Mouse (Mus musculus) embryonic stem cell, embryonic (primary cell): ENCODE measurements around the gene Nid1.

Experiments used
- CTCF ChIA-PET, 4 experiments: fragments of 300-600 bp in 2 of 4; fragments of 350-600 bp in 2 of 4; sonication (Branson Sonifier 250); formaldehyde crosslinking; loops; one replicate each; lab custom pipeline; 2022; ENCODE audit warnings: inconsistent platforms in 2 of 4; lab: Charles Lee
- POLR2A ChIA-PET, 4 experiments: fragments of 300-600 bp in 2 of 4; fragments of 350-600 bp in 2 of 4; sonication (Branson Sonifier 250); formaldehyde crosslinking; loops; one replicate each; lab custom pipeline; 2022; ENCODE audit warnings: antibody characterized with exemption in 4 of 4, inconsistent platforms in 1 of 4; lab: Charles Lee

Nid1 gene

DNA sequence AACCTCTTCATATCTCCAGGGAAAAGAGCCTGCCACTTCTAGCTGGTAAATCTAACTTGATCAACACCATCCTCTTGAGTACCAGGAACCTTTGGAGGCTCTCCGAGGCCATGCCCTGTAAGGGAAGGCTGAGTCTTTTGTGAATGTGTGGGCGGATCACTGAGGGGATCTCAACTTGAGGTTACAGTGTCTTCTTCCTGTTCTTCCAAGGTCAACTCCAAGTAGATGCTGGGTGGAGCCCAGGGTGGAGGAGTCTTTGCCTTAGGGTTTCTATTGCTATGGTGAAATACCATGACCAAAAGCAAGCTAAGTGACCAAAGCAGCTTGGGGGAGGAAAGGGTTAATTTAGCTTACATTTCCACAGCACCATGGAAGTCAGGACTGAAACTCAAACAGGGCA is 39.7 kb downstream of the Nid1 start:
- POLR2A ChIA-PET, result interaction anchor here (0.7 to 3.2 kb wide), 10 partner anchors 10 to 30 kb away, joined by 3 to 11 read pairs (median 6); no protein-coding TSS in a partner anchor
- CTCF ChIA-PET, result no interaction called here

DNA sequence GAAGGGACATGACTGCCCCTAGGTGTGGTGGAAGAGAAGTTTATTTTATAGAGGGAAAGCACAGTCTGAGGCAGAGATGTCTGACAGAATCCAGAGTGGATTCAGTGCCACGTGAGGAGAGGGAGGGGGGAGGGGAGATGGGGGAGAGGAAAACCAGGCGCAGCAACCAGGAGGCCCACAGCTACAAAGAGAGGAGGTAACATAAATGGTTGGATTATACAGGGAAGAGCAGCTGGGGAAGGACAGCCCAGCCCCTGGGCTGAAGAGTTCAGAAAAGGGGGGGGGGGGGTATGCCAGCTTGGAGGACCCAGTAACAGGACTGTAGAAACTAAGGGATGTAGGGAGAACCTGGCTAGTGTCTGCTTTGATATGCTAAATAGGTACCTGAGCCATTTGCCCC is 42.6 kb downstream of the Nid1 start:
- CTCF ChIA-PET, result interaction anchor here in 2 of 4 experiments (0.6 to 0.9 kb wide), 3 partner anchors 67 to 1238 kb away, joined by 3 to 6 read pairs (median 4); no protein-coding TSS in a partner anchor
- POLR2A ChIA-PET, result interaction anchor here in 2 of 4 experiments (0.6 to 3.2 kb wide), 6 partner anchors 12 to 111 kb away, joined by 3 to 10 read pairs (median 4); partner anchors contain the start of gene Lyst (in 1 of the 2)

DNA sequence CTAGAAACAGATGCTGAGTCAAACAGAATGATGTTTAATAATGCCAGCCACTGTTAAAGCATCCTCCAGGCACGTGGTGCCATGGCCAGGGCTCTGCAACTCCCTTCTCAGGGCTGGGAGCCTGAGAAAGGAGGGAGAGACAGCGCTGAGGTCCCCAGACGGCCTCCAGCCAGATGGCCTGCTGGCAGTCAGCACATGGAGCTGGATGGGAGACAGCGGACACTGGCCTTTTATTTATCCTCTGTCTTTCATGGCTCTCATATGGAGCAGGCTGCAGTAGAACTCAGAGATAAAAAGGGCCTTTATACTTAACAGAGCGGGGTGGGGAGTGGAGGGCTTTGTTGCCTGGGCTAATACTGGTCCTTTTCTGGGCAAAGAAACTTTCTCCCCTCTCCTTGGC is 43.7 kb downstream of the Nid1 start:
- POLR2A ChIA-PET, result interaction anchor here in 1 of 4 experiments (1.0 to 1.2 kb wide), 2 partner anchors 8 to 15 kb away, joined by 3 to 4 read pairs; no protein-coding TSS in a partner anchor

DNA sequence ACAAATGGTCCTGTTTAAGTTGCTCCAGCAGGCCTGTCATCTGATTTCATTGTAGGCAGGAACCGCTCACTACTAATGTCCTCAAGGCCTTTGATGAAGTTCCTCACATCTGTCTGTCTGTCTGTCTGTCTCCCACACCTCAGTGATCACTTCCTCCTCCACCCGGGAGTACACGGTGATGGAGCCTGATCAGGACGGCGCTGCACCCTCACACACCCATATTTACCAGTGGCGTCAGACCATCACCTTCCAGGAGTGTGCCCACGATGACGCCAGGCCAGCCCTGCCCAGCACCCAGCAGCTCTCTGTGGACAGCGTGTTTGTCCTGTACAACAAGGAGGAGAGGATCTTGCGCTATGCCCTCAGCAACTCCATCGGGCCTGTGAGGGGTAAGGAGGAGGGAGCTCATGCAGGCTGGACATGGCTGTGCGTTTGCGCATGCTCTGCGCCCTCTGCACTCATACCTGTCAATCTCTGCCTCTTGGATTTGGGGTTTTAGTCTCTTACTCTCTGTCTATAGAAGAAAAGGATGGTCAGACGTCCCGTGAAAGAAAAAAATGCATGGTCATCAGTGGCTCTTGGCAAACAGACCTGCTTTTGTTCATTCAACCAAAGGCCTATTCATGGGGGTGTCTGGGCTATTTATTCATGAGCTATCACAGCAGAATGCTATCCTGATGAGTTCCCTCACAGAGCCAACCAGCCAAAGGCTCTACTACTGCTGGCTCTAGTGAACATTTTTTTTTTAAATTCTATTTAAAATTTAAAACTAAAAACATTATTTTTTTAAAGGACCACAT is 44.7 kb downstream of the Nid1 start:
- ChIA-PET POLR2A (interaction anchor here in 2 of 4 experiments (0.5 to 1.5 kb wide), 6 partner anchors 9 to 261 kb away, joined by 3 read pairs; no protein-coding TSS in a partner anchor), CTCF (interaction anchor here in 2 of 4 experiments (0.6 to 2.1 kb wide), 3 partner anchors 8 to 153 kb away, joined by 3 to 6 read pairs (median 4); no protein-coding TSS in a partner anchor)

More for the DNA sequence above, 43.7 kb downstream of the Nid1 start:
- CTCF ChIA-PET, result interaction anchor here in 2 of 4 experiments (1.1 to 2.1 kb wide), 2 partner anchors 36 to 152 kb away, joined by 3 to 6 read pairs; no protein-coding TSS in a partner anchor

DNA sequence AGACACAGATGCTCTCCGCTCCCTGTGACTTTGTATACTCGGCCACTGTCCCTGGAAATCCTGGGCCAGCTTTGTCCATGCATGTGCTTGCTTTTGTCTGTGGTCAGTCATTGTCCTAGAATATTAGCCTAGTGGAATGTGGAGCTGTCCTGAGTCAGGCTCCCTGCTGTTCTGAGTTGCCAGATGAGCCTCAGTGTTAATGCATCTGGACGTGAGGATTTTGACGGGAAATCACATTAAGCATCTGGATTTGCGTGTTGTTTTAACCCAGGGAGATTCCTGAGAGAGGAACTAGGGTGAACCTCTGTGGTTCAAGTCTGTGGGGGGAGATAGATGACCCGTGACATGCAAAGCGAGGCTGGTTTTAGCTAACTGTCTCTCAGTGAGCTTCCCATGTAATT is 47.0 kb downstream of the Nid1 start:
- ChIA-PET CTCF (no interaction called here), POLR2A (interaction anchor here in 1 of 4 experiments (1.5 kb wide), 1 partner anchor 23 kb away, joined by 6 read pairs; no protein-coding TSS in a partner anchor)

DNA sequence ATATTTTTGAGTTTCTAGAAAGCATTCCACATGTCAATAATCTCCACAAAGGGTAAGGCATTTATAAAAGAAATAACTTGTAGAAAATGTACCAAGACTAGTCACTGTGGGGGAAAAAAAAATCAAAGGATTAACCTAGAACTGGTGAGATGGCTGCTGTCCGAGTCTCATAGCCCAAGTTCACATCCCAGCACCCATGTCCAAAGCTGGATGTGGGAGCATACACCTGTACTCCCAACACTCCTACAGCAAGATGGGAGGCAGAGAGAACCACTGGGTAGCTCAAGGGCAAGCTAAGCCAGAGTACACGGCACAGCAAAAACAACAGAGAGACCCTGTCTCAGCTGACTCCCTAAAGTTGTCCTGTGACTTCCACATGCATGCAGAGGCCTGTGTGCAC is 47.5 kb downstream of the Nid1 start:
- CTCF ChIA-PET, result interaction anchor here in 1 of 4 experiments (0.6 kb wide), 1 partner anchor 1038 kb away, joined by 3 read pairs; no protein-coding TSS in a partner anchor
- POLR2A ChIA-PET, result interaction anchor here in 1 of 4 experiments (1.5 kb wide), 1 partner anchor 24 kb away, joined by 6 read pairs; no protein-coding TSS in a partner anchor

DNA sequence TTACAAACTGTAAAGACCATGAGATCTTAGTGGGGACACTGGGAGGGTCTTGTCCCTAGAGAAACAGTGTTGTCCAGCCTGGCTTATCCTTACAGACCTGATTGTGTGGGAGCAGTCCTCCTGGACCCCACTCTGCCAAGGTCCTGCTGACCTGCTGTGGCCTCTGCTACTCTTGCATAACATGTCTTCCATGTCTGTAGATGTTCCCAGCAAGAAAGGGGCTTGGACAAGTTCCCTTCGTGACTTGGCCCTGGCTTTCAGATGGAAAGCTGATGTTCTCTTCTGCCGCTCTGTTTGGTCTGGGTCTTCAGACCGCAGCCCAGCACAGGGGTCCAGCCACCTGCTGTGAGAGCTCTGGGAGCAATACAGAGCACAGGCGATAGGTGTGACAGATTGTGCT is 48.3 kb downstream of the Nid1 start:
- POLR2A ChIA-PET, result interaction anchor here in 2 of 4 experiments (1.2 to 1.5 kb wide), 2 partner anchors 25 to 32 kb away, joined by 3 to 6 read pairs; no protein-coding TSS in a partner anchor
- CTCF ChIA-PET, result no interaction called here

DNA sequence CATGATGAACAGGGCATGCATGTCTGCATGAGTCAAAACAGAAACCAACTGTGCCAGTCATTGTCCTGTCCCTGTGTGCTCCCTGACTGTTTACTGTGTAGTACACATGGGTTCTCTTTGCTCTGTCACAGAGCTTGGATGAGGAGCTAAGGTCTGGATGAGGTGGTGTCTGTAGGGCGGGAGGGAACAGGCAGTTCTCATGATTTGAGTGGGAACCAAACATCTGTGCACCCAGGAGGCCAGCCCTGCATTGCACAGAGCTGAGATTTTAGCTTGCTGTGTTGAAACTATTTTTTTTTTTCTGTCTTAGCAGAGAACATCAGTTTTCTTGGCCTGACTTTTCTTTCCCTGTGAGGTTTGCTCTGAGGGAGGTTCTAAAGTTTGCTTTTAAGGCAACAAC is 50.5 kb downstream of the Nid1 start:
- POLR2A ChIA-PET, result interaction anchor here in 1 of 4 experiments (1.0 kb wide), 1 partner anchor 17 kb away, joined by 3 read pairs; no protein-coding TSS in a partner anchor
- CTCF ChIA-PET, result no interaction called here

DNA sequence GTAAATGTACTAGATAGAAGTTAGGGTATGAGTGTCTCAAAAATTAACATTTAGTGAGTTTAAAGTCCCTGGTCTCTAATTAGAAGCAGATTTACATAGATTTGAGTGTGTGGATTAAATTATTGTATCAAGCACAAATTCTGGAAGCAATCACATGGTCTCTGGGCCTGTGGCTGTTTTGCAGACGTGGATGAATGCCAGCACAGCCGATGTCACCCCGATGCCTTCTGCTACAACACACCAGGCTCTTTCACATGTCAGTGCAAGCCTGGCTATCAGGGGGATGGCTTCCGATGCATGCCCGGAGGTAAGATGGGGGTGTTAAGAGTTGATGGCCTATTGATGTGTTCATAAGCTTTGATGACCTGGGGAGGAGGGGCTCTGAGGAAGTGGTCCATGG is 52.5 kb downstream of the Nid1 start:
- ChIA-PET POLR2A (interaction anchor here in 1 of 4 experiments (1.1 kb wide), 1 partner anchor 12 kb away, joined by 3 read pairs; no protein-coding TSS in a partner anchor), CTCF (interaction anchor here in 1 of 4 experiments (0.8 kb wide), 1 partner anchor 173 kb away, joined by 5 read pairs; no protein-coding TSS in a partner anchor)

DNA sequence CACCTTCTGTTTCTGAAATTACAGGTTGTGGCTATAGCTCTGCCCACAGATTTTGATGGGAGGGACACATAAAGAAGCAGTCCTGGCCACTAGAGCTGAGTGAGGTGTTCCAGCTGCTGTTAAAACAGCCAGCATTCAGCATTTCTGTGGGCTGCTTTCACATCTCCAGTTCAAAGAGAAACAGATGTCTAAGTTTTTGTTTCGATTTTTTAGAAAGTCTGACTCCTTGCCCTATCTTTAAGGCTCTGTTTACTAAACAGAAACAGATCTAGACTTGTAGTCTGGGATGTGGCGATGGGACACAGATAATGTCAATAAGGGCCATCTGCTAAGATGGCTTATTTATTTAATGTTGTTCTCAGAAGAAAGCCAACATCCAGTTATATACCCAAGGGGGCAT is 54.8 kb downstream of the Nid1 start:
- POLR2A ChIA-PET, result interaction anchor here in 2 of 4 experiments (0.5 to 1.6 kb wide), 3 partner anchors 10 to 36 kb away, joined by 3 to 5 read pairs (median 3); no protein-coding TSS in a partner anchor

DNA sequence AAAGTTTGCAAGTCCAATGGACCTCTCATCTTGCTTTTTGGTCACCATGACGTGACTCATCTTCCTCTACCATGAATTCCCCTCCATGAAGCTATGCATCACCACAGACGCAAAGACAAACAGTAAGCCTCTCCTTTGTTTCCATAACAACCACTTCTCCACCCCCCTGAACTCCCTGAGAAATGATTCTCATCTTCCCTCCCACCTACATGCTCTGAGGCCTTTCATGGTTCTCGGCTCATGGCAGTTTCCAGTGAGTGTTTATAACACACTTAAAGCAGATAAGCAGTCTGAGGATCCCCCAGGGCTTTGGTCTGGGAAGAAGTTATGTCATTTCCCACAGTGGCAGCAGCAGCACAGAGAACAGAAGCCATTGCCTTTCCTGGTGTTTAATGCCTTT is 56.2 kb downstream of the Nid1 start:
- POLR2A ChIA-PET, result no interaction called here
- CTCF ChIA-PET, result interaction anchor here in 1 of 4 experiments (1.6 kb wide), 1 partner anchor 19 kb away, joined by 5 read pairs; no protein-coding TSS in a partner anchor

More for the DNA sequence above, 54.8 kb downstream of the Nid1 start:
- CTCF ChIA-PET, result interaction anchor here in 1 of 4 experiments (1.6 kb wide), 1 partner anchor 18 kb away, joined by 5 read pairs; no protein-coding TSS in a partner anchor

DNA sequence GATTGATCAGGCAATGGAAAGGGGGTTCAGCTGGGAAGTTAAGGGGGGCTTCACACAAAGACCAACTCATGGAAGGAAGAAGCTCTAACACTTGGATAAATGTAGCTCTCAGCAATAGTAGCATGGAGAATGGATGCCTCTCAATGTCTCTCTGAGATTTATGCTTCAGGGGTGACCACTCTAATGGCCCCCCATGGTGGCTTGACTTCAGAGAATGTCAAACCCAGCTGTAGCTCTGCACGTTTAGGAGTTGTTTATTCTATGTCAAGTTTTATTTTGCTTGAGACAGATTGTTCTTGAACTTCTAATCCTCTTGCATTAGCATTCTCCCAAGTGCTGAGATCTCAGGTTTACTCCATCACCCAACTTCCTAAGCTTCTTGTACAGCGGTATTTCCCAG is 60.7 kb downstream of the Nid1 start:
- ChIA-PET CTCF (interaction anchor here in 2 of 4 experiments (0.5 to 1.9 kb wide), 2 partner anchors 19 to 404 kb away, joined by 3 to 4 read pairs; no protein-coding TSS in a partner anchor), POLR2A (interaction anchor here in 3 of 4 experiments (0.6 to 2.6 kb wide), 4 partner anchors 18 to 92 kb away, joined by 3 to 7 read pairs (median 4); partner anchors contain the start of gene Lyst (in 1 of the 3))

DNA sequence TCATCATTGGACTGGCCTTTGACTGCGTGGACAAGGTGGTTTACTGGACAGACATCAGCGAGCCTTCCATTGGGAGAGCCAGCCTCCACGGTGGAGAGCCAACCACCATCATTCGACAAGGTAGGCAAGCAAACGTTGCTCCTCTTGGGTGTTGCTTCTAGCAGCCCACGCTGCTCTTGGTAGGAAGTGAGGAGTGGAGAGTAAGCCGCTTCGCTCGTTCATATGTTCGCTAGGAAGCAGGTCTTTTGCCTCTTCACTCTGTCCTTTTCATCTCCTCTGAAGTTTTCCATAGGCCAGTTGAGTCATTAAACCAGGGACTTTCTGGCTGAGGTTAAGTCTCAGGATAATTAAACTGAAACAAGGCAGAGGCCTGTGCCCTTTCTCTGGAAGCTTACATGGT is 65.1 kb downstream of the Nid1 start:
- CTCF ChIA-PET, result no interaction called here
- POLR2A ChIA-PET, result interaction anchor here in 1 of 4 experiments (1.4 kb wide), 1 partner anchor 14 kb away, joined by 3 read pairs; no protein-coding TSS in a partner anchor

DNA sequence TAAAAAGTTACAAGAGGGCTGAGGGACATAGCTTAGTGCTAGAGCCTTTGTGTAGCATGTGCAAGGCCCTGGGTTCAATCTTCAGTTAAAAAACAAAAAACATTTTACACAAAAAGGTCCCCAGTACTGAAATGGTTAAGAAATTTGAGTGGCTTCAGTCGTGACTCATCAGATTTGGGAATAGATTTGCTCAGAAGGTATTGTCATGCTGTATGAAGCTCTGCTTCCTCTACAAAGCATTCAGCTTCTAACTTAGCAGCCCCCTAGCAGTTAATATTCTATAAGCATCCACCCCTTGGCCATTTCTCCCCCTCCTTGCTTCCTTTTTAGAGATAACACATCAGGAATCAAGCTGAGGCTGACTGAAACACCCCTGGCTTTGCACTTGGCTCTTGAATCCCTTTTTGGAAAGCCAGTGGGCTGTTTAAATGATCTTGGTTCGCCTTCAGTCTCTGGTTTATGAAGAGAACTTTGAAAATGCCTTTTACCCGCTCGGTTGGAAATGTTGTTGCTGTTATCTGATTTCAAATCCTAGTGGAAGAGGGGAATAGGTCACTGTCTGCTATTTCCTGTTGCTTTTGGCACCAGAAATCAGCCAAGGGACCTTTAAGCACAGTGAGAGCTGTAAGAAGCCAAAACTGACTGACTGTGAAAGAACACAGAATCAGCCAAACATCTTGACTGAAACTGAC is 66.5 kb downstream of the Nid1 start:
- CTCF ChIA-PET, result interaction anchor here in 1 of 4 experiments (1.1 kb wide), 1 partner anchor 12 kb away, joined by 3 read pairs; no protein-coding TSS in a partner anchor

DNA sequence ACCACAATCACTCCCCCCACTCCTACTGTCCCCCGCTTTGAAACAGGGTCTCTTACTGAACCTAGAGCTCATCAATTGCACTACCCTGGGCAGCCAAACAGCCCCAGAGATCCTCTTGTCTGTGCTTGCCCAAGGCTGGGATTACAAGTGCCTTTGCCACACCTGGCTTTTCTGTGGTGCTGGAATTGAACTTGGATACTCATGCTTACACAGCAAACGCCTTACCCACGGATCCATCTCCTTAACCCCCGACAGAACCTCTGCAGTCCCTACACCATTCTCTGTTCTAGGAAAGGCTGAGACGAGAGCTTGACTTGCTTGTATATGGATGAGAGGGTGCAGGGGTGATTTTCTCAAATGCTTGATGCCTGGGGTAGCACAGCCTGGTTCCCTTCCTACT is 67.7 kb downstream of the Nid1 start:
- CTCF ChIA-PET, result interaction anchor here in 3 of 4 experiments (0.6 to 1.1 kb wide), 4 partner anchors 11 to 1363 kb away, joined by 3 to 5 read pairs (median 3); no protein-coding TSS in a partner anchor
- POLR2A ChIA-PET, result interaction anchor here in 2 of 4 experiments (1.1 to 1.5 kb wide), 3 partner anchors 10 to 17 kb away, joined by 3 to 6 read pairs (median 3); no protein-coding TSS in a partner anchor

More for the DNA sequence above, 66.5 kb downstream of the Nid1 start:
- POLR2A ChIA-PET, result interaction anchor here in 2 of 4 experiments (1.1 to 1.4 kb wide), 2 partner anchors 12 to 13 kb away, joined by 3 read pairs; no protein-coding TSS in a partner anchor

DNA sequence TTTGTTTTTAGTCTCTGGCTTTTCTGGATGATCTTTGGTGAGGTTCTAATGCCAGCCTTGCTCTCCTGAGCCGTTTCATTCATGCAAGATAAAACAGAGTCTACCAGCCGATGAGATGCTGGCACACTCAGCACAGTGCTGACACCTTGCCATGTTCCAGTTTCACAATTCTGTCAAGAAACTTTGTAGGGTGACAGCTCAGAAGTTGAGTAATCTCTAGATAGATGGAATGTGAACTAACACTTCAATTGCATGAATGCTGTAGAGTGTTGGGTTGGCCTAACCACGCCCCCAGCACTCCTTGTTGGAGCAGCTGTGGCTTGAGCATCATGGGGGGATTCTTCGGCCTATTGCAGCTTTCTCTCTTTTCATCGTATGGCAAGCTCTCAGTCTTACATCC is 69.2 kb downstream of the Nid1 start:
- POLR2A ChIA-PET, result interaction anchor here in 1 of 4 experiments (1.2 kb wide), 1 partner anchor 99 kb away, joined by 3 read pairs; no protein-coding TSS in a partner anchor
- CTCF ChIA-PET, result no interaction called here

DNA sequence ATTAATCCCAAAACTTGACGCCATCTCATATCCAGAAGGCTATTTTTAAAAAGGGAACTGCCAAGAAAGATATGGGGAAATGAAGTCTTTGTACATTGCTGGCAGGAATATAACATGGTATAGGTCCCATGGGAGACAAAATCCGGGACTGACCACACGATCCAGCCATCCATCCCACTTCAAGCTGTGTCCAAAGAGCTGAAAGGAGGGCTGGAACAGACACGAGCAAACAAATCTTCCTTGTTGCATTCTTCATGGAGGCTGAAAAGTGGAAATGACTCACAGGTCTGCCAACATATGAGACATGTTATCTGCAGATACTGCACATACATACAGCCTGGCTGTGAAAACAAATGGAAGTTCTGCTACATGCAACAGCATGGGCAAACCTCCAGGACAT is 77.5 kb downstream of the Nid1 start:
- POLR2A ChIA-PET, result interaction anchor here (0.5 to 1.5 kb wide), 5 partner anchors 10 to 490 kb away, joined by 3 to 4 read pairs (median 3); partner anchors contain the start of gene Lyst (in 1 of the 4)
- CTCF ChIA-PET, result interaction anchor here in 1 of 4 experiments (0.6 kb wide), 1 partner anchor 23 kb away, joined by 3 read pairs; no protein-coding TSS in a partner anchor
